Mouse (Mus musculus) splenic B cell, adult 2 months (primary cell): ENCODE data around the gene Sbds.

ENCODE experiments used
- DNase-seq: peaks from one replicate; pipeline ENCODE4 v3.0.0-alpha.2; 2011; ENCODE audit warnings: low read depth, low spot score
- H3K27me3 ChIP-seq: 2 replicates; pipeline ENCODE4 v1.6.1; 2012; ENCODE audit warnings: mild to moderate bottlenecking, low read length, moderate library complexity, mixed read lengths; ENCODE audit not compliant: control insufficient read depth, poor library complexity, insufficient read depth, severe bottlenecking
- H3K36me3 ChIP-seq: 2 replicates; pipeline ENCODE4 v1.6.1; 2012; ENCODE audit warnings: mild to moderate bottlenecking, low read length, moderate library complexity, mixed read lengths; ENCODE audit not compliant: control insufficient read depth, poor library complexity, insufficient read depth, severe bottlenecking

Gene Sbds

DNA sequence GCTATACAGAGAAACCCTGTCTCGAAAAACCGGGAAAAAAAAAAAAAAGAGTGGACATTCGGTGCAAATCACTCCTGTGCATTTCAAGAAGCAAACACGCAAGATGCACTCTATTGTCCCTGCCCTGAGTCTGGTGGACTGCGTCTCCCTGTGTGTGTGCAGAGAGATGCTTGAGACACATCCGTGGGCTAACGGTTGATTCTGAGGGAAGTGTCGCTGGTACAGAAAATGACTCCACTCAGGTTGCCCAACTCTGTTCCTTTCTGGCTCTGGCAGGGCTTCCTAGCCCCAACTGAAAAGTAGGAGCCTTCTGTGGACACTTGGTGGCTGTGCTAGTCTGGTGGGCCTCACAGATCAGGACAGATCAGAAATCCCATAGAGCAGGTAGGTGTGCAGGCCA, 19.0 kb downstream of the Sbds start:
- H3K27me3 ChIP-seq = no peaks in the 10 kb centered on the region
- H3K36me3 ChIP-seq = peaks cover 30% of the 10 kb centered on the region
- DNase-seq = no peak

DNA sequence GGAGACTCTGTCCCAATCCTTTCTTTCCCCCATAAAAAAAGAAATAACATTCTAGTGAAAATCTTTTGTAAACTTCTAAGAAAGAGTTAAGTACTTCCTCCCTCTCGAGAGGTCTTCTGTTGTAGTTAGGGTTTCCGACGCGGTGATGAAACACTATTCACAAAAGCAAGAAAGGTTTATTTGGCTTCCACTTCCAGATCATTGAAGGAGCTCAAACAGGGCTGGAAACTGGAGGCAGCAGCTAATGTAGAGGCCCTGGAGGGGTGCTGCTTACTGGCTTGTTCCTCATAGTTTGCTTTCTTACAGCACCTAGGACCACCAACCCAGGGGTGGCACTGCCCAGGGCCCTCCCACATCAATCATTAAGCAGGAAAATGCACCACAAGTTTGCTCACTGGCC, 27.2 kb downstream of the Sbds start:
- DNase-seq = no peak
- Histone ChIP-seq H3K27me3 (no peaks in the 10 kb centered on the region), H3K36me3 (peaks cover 17% of the 10 kb centered on the region)

DNA sequence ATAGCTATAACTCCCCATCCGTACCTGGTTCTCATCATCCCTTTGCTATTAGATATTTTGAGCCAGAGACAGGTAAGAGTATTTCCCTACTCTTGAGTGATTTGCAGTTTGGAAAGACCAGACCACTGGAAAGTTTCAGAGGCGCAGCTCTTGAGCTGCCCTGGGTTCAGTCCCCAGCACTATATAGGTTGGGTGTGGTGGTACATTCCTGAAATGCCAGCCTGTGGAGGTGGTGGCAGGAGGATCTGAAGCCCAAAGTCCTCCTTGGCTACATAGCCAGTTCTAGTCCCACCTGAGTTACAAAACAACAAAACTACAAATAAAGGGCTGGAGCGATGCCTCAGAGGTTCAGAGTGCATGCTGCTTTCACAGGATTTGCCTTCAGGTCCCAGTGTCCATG, 28.5 kb downstream of the Sbds start:
- Histone ChIP-seq H3K36me3 (peaks cover 13% of the 10 kb centered on the region; the same call in 1 of the 2 replicates), H3K27me3 (no peaks in the 10 kb centered on the region)
- DNase-seq = no peak

DNA sequence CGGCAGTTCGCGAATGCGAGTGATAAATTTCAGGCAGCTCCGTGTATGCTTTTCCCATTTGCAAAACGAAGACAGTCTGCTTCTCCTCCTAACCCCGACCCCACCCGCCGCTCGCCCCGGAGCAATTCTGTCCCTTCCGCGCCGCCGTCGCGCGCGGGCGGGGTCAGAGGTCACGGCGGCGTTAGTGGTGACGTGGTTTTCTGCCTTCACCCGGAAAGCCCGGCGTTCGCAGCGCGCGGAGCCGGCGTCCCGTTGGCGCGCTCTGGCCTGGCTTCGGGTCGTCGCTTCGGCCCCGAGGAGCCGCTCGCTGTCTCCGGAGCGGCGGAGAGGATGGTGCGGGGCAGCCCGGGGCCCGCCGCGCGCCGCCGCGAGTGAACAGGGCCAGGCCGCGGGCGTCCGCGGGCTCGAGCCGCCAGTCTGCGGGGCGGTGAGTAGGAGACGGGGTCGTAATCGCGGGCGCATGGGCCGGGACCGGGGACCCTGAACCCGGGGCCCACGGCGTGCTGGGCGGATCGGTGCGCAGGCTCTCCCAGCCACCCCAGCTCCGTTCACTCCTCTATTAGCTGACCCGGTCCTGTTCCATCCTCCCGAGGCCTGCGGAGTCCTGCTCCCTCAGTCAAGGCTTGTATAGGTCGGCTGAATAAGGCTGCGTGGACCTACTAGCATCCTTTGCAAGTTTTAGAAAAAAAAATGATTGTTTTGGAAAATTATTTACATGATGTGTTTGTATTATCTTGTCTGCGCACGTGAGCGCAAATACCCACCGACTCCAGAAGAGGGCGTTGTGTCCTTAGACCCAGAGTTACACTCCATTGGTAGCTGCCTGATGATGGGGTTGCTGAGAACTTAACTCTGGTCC, 33.0 kb downstream of the Sbds start:
- peak; percentile 92 for DNase-seq
- H3K27me3 ChIP-seq = no peaks in the 10 kb centered on the region

DNA sequence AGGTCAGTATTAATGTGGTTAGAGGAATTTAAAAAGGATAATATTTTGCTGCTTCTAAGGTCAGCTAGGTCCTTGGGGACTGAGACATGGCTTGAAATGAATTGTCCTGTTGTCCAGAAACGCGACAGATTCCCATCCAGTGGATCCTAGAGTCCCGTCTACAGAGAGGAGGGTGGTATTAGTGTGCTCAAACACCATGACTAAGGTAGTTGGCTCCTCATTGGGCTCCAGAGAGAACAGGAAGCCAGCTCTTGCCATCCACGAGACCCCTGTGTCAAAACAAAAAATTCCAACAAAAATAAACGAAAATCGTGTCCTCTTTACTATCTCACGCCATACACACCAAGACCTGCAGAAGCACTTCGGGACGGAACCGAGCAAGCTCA, 33.6 kb downstream of the Sbds start:
- no peaks in the 10 kb centered on the region for H3K27me3 ChIP-seq
- no peaks in the 10 kb centered on the region for H3K36me3 ChIP-seq
- no peak for DNase-seq

More for the DNA sequence above, 33.0 kb downstream of the Sbds start:
- no peaks in the 10 kb centered on the region for H3K36me3 ChIP-seq

DNA sequence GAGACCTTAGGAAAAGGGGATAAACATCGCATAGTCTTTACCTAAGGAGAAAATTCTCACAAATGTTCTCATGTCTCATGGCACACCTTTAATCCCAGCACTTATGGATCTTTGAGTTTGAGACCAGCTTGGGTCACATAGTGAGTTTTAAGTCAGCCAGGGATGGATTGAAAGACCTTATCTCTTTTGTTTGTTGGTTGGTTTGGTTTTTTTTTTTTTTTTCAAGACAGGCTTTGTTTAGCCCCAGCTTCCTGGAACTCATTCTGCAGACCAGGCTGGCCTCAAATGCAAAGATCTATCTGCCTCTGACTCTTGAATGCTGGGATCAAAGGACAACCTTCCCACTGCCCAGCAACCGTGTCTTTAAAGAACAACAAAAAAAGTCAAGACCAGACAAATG, 34.0 kb downstream of the Sbds start:
- no peak for DNase-seq

DNA sequence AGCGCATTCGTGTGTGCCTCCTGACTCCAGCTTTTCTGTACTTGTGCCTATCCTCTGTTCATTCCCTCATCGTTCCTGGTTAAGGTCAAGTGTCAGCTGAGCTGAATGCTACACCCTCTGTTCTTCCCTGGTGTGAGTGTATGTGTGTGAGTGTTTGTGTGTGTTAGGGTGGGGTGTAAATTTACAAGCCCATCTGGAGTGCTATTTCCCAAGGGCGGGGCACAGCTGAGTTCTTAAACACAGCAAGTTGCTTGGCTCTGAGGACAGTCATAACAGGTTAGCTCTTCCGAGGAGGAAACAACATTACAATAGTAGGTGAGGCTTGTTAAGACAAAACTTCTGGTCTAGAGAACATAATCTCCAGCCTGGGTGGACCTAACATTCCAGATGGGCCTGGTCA, 37.0 kb downstream of the Sbds start:
- H3K36me3 ChIP-seq = 0 out of 2 replicates have a peak, but pooled peaks cover 3% of the 10 kb centered on the region
- no peak for DNase-seq

More for the DNA sequence above, 34.0 kb downstream of the Sbds start:
- no peaks in the 10 kb centered on the region for H3K27me3 ChIP-seq
- no peaks in the 10 kb centered on the region for H3K36me3 ChIP-seq

DNA sequence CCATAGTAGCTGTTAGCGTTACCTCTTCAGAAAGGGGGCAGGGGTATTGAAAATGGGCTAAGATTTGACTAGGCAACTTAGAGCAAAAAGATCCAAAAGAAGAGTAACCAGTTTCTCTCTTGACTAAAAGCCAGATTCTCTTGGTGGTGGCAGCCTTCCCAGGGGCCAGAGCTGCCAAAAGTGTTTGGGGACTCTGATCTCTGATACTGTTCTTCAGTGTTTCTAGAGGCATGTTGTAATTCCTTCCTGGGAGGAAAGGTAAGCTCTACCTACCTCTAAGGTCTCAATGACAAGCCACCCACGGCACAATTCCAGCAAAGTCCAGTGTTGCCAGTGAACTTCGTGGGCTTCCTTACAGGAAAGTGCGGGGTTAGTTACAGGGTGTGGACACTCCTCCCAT, 37.9 kb downstream of the Sbds start:
- DNase-seq = no peak
- Histone ChIP-seq H3K27me3 (no peaks in the 10 kb centered on the region), H3K36me3 (peaks cover 3% of the 10 kb centered on the region; the same call in 1 of the 2 replicates)

More for the DNA sequence above, 37.0 kb downstream of the Sbds start:
- no peaks in the 10 kb centered on the region for H3K27me3 ChIP-seq

DNA sequence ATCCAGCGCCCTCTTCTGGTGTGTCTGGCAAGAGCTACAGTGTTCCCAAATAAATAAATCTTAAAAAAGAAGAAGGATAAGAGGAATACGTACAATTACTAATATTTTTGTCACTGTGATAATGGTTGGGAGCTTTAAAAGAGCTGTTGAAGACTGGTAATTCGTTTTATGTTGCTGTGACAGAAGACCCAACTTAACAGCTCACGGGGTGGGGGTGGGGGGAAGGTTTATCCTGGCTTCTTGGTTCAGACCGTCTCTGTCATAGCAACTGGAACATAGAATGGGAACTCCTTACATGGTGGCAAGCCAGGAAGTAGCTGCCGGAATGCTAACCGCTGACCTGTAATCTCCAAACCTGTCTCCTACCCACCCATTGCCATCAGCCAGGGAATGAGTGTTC, 38.5 kb downstream of the Sbds start, which contains the start of gene Tmem248:
Gene Tmem248, plus strand, starts transcription at position 301 of the 400 bp plus-strand sequence.
- H3K27me3 ChIP-seq = no peaks in the 10 kb centered on the region
- H3K36me3 ChIP-seq = peaks cover 5% of the 10 kb centered on the region
- DNase-seq = no peak

DNA sequence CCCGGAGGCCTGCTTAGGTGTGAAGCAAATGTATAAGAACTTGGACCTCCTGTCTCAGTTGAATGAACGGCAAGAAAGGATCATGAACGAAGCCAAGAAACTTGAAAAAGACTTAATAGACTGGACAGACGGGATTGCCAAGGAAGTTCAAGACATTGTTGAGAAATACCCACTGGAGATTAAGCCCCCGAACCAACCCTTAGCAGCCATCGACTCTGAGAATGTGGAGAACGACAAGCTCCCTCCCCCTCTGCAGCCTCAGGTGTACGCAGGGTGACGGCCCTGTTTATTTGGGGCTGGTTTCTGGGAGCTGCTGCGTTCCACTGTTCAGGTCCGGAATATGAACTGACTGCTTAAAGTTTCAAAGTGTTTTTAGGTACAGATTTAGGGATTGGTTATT, 42.4 kb downstream of the Sbds start:
- Histone ChIP-seq H3K27me3 (no peaks in the 10 kb centered on the region), H3K36me3 (peaks cover 14% of the 10 kb centered on the region)
- DNase-seq = no peak

DNA sequence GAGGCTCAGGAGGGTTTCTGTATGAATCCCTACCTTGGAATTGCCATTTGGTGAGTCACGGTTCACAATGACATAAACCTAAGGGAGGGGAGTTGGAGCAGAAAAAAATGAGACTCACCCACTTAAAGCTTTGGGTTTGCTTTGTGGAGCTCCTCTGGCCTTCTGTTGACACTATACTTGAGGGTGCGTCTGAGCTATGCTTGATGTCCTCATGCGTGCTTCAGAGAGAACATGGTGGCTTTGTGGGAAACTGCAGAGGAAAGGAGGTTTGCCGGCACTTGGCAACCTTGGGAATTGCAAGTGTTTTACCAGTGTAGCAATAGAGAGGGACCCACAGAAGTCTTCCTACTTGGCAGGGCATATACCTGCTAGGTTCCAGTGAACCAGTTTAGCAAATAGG, 48.0 kb downstream of the Sbds start:
- no peak for DNase-seq
- Histone ChIP-seq H3K27me3 (no peaks in the 10 kb centered on the region), H3K36me3 (peaks cover 15% of the 10 kb centered on the region)

DNA sequence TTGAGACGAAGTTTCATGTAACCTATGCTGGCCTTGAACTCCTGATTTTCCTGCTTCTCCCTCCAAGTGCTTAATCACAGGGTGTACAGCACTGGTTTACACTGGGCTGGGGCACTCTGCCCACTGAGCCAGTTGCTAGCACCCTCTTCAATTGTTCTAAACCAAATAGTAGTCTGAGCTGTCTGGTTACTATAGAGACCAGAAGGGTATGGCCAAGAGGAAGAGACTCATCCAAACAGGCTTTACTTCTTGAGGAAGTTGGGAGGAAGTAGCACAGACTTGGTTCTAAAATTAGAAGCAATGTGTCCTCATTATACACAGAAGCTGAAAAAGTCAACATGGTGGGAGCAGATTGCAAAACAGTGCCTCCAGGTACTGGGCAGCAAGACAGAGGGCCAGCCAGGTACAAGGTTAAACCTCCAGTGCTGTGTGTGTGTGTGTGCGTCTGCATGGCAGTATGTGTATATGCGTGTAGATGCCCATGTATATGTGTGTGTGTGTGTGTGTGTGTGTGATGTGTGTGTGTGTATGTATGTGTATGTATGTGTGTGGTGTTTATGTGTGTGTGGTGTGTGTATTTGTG, 49.8 kb downstream of the Sbds start:
- no peak for DNase-seq
- Histone ChIP-seq H3K36me3 (peaks cover 8% of the 10 kb centered on the region), H3K27me3 (no peaks in the 10 kb centered on the region)

DNA sequence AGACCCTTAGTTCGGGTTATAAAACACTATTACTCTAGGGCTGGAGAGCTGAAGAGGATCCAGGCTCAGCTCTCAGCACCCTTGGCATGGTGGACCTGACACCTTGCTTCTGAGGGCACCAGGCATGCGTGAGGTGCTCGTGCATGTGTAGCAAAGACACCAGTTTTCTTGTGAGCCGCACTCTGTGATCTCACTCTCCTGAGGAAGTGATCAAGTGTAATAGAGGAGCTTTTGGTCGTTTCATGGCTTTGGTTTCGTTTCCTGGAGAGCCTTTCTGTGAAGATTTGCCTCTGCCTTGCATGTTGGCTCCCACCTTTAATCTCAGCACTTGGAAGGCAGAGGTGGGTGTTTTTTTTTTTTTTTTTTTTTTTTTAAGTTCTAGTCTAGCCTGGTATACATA, 50.8 kb downstream of the Sbds start:
- peak; percentile 30 for DNase-seq
- H3K27me3 ChIP-seq = no peaks in the 10 kb centered on the region
- H3K36me3 ChIP-seq = peaks cover 11% of the 10 kb centered on the region

DNA sequence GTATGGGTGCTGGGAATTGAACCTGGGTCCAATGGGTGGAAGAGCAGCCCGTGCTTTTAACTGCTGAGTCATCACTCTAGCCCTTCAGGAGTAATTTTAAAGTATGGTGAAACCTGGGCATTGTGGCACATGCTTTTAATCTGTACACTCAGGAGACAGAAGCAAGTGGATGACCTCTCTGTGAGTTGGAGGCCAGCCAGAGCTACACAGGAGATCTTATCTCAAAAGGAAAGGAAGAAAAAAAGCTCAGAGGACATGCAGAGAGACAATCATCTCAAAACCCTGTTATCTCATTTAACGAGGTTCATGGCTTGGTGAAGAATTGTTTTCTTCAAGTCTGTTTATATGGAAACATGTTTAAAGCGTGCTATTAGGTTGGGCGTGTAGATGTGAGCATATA, 51.4 kb downstream of the Sbds start:
- H3K27me3 ChIP-seq = no peaks in the 10 kb centered on the region
- no peak for DNase-seq
- peaks cover 9% of the 10 kb centered on the region; the same call in 1 of the 2 replicates for H3K36me3 ChIP-seq

DNA sequence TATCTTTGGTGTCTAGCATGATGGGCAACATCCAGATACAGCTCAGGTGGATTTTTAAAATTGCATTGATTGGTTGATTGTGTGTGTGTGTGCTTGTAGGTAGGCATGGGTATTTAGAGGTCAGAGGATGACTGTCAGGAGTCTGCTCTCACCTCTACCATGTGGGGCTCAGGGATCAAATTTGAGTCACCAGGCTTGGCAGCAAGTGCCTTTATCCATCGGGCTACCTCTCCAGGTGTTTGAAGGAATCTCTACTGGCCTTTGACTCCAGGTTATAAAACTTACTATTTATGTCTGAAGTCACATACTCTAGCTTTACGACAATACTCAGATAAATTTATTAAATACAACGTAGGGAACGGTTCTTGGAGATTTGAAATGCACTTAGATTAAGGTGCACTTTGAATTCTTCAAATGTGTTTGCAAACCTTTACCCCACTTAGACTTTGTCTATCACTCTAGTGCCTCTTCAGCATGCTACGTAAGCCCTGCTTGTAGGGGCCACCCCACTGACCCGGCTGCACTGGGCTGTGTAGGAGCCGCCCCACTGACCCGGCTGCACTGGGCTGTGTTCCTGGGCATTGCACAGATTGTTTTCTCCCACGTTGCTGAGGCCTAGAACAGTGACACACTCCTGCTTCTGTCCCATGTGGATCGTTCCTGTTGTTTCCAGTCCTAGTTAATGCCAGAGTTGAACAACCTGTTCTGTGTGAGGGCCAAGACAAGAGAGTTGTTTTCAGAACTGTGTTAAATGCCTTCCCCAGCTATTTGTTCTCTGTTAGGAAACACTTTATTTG, 54.9 kb downstream of the Sbds start:
- no peak for DNase-seq
- peaks cover 10% of the 10 kb centered on the region; the same call in 1 of the 2 replicates for H3K36me3 ChIP-seq

More for the DNA sequence above, 54.9 kb downstream of the Sbds start:
- H3K27me3 ChIP-seq = no peaks in the 10 kb centered on the region
